Mouse (Mus musculus): ENCODE measurements around the gene Maged2.

DNA sequence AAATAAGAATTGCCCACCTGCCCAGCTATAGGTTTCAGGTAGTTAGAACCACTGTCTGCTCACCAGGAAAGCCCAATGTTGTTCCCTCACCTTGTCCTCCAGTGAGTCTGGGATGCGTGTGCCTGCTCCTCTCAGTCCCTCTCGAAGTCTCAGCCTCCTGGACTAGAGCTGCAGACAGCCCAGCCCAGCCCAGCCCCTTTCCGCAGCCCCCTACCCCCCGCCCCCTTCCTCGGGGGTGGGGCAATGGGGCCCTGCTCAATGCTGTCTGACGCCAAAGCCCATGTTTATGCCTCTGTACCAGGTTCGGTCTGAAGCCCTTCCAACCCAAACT, at the start of gene Maged2:
- TF ChIP-seq CTCF (IDR thresholded peaks at IDR 0.05; ENCODE audit: borderline replicate concordance, control insufficient read depth, extremely low read depth, insufficient read depth, low read length, poor library complexity) (no peak), POLR2A (IDR thresholded peaks at IDR 0.05; ENCODE audit: control insufficient read depth, extremely low read depth, insufficient read depth, low read length, poor library complexity) (no peak)
